Mouse (Mus musculus) ES-E14 (cell line): ENCODE results near the gene Nme7. TPM values are rescaled to one million over a fixed set of nuclear protein-coding genes. Genes with fewer than 3 reads are reported as not detected.

Experiments
- DNase-seq: peaks from one replicate; pipeline ENCODE4 v3.0.0-alpha.2; 2013; ENCODE audit warnings: low read depth, low spot score
- H3K27ac ChIP-seq: 2 replicates; pipeline ENCODE4 v1.5.1; 2012; ENCODE audit warnings: low read depth, mild to moderate bottlenecking, low read length, moderate library complexity, mixed read lengths; ENCODE audit not compliant: poor library complexity, insufficient read depth, severe bottlenecking
- H3K36me3 ChIP-seq: 2 replicates; pipeline ENCODE4 v1.6.1; 2012; ENCODE audit warnings: mild to moderate bottlenecking, low read length, moderate library complexity, mixed read lengths; ENCODE audit not compliant: control insufficient read depth, poor library complexity, insufficient read depth, severe bottlenecking
- H3K4me1 ChIP-seq, 2 experiments: fragments of 150-350 bp in 1 of 2; sonication (generic) in 1 of 2; 2 replicates each; pipeline ENCODE4 v1.6.1; 2012; ENCODE audit warnings: low read length in 2 of 2, mild to moderate bottlenecking in 1 of 2, mixed read lengths in 1 of 2; ENCODE audit not compliant: control insufficient read depth in 2 of 2, insufficient read depth in 2 of 2, poor library complexity in 1 of 2
- H3K4me3 ChIP-seq, 2 experiments: fragments of 150-350 bp in 1 of 2; sonication (generic) in 1 of 2; 2 replicates each; pipeline ENCODE4 v1.5.1; 2012; ENCODE audit warnings: low read length in 2 of 2, low read depth in 1 of 2, mild to moderate bottlenecking in 1 of 2, mixed read lengths in 1 of 2; ENCODE audit not compliant: insufficient read depth in 1 of 2, poor library complexity in 1 of 2, severe bottlenecking in 1 of 2
- H3K9ac ChIP-seq: 2 replicates; pipeline ENCODE4 v1.6.1; 2012; ENCODE audit warnings: low read depth, mild to moderate bottlenecking, low read length, mixed read lengths; ENCODE audit not compliant: poor library complexity, insufficient read depth, severe bottlenecking
- H3K9me3 ChIP-seq: fragments of 150-350 bp; sonication (generic); 2 replicates; pipeline ENCODE4 v1.6.1; 2012; ENCODE audit warnings: low read depth, mild to moderate bottlenecking, low read length; ENCODE audit not compliant: control insufficient read depth, insufficient read depth
- CHD2 ChIP-seq: IDR thresholded peaks from 2 replicates; pipeline ENCODE4 v1.6.1; 2014; ENCODE audit warnings: mild to moderate bottlenecking, low read depth, low read length, inconsistent platforms
- HCFC1 ChIP-seq: IDR thresholded peaks from 2 replicates; pipeline ENCODE4 v1.6.1; 2012; ENCODE audit warnings: low read length, inconsistent platforms, borderline replicate concordance; ENCODE audit not compliant: insufficient read depth
- MAFK ChIP-seq: IDR thresholded peaks from 2 replicates; pipeline ENCODE4 v1.6.1; 2014; ENCODE audit warnings: mild to moderate bottlenecking, low read depth, low read length, inconsistent platforms; ENCODE audit not compliant: insufficient read depth
- ZC3H11A ChIP-seq: IDR thresholded peaks from 2 replicates; pipeline ENCODE4 v1.6.1; 2012; ENCODE audit warnings: low read depth, mild to moderate bottlenecking, inconsistent platforms, low read length, borderline replicate concordance
- ZNF384 ChIP-seq: IDR thresholded peaks from 2 replicates; pipeline ENCODE4 v1.6.1; 2012; ENCODE audit warnings: low read depth, low read length, inconsistent platforms
- in situ Hi-C, 2 experiments: fragments of 600-800 bp; cut with MboI; formaldehyde crosslinking; loops; one replicate each; pipeline ENCODE4 v1.15.1; 2025; ENCODE audit warnings: low sequenced_read_pairs in 2 of 2, inconsistent platforms in 1 of 2; ENCODE audit not compliant: unreplicated experiment in 2 of 2
- total RNA-seq: library from RNA; depleted of rRNA; stranded (reverse); fragments of 300-350 nt; gene quantifications from 2 replicates; pipeline ENCODE4 v1.2.3, GENCODE M21; 2012

Nme7 gene
- total RNA-seq, 1 experiment, result 32.8 TPM

DNA sequence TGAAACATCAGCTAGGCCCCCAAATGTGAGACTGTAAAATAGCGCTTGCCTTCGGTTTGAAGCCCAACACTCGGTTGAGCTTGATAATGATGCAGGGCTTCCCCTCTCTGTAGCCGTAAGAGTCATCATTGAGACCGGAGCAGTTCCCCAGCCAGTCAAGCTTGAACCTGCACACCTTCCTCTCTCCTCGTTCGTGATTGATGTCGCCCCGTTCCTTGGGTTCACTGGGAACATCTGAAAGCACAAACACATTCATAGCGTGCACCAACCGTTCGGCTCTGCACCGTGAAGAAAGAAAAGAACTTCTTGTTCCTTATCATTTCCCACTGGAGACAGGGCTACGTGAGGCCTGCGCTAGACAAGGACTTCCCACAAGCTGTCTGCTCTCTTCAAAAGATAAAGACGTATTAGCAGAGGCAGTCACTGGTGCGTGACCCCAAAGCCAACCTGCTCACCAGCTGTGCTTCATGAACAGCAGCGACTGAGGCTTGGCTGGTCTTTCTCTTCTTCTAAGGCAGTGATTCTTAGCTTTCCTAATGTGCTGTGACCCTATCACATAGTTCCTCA lies 137.6 kb downstream of the Nme7 start:
- Histone ChIP-seq H3K9me3 (no peaks in the 10 kb centered on the region), H3K27ac (no peak overlapping the region), H3K36me3 (peaks cover 66% of the 10 kb centered on the region), H3K4me3 (no peak overlapping the region), H3K9ac (no peak overlapping the region), H3K4me1 (peaks cover 2% of the 10 kb centered on the region in 2 experiments; a peak in 1 of 4 replicates)
- in situ Hi-C loops, result no loop called here
- no peak for DNase-seq
- TF ChIP-seq ZNF384 (no peak), MAFK (no peak), ZC3H11A (no peak), CHD2 (no peak), HCFC1 (no peak)

DNA sequence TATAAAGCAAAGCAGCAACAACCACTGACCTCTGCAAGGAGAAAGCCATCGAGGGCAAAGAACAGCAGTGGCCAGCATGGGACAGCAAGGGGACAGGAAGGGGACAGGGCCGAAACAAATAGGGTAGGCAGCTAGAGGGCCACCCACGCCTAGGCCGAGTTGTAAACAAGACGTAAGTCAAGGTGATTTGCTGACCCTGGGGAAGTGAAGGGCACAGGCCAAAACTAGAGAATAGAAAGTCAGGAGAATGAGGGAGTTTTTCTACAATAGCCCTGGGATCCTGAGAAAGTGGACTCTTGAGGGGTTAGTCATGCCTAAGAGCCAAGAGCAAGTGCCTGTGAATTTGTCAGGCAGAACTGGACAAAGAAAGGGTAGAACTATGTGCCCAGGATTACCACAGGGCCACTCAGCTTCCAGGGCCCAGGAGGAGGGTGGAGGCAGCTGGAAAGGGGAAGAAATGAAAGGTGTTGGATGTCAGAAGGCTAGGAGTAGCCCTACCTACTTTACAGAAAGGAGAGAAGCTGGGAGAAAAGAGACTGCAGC lies 141.8 kb downstream of the Nme7 start:
- DNase-seq, result no peak
- peaks cover 4 to 7% of the 10 kb centered on the region in 2 experiments; a peak in 3 of 4 replicates for H3K4me1 ChIP-seq
- in situ Hi-C loops, result no loop called here
- no peak overlapping the region for H3K4me3 ChIP-seq
- no peaks in the 10 kb centered on the region for H3K9me3 ChIP-seq
- H3K36me3 ChIP-seq, result peaks cover 57% of the 10 kb centered on the region
- TF ChIP-seq HCFC1, result no peak
- TF ChIP-seq MAFK, result no peak
- no peak for TF ChIP-seq ZNF384
- H3K9ac ChIP-seq, result no peak overlapping the region
- no peak overlapping the region for H3K27ac ChIP-seq

DNA sequence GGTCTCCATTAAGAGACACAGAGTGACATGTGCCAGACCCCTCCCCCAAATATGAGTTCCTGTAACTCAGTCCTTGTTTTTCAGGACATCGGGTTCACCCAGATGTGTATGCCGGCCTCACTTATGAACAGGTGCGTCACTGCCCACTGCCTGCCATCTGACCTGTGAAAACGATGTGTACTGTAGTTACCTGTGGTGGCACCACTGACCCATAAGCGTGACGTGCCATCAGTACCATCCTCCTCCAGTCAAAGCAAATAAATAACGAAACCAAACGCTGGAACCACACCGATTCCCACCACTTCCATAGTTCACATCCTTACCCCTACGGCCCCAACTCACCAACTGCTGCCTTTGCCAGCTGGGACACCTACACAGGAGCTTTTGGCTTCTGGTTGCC lies 142.6 kb downstream of the Nme7 start:
- H3K4me3 ChIP-seq, result no peak overlapping the region
- DNase-seq, result no peak
- H3K9me3 ChIP-seq, result no peaks in the 10 kb centered on the region
- peak overlapping the region; percentile 4; the same call in 1 of the 2 replicates for H3K27ac ChIP-seq
- in situ Hi-C loops, result no loop called here
- peaks cover 51% of the 10 kb centered on the region for H3K36me3 ChIP-seq
- no peak overlapping the region for H3K9ac ChIP-seq
- TF ChIP-seq CHD2 (no peak), ZNF384 (no peak)
- H3K4me1 ChIP-seq, result peaks cover 7 to 12% of the 10 kb centered on the region in 2 experiments; a peak in 3 of 4 replicates

DNA sequence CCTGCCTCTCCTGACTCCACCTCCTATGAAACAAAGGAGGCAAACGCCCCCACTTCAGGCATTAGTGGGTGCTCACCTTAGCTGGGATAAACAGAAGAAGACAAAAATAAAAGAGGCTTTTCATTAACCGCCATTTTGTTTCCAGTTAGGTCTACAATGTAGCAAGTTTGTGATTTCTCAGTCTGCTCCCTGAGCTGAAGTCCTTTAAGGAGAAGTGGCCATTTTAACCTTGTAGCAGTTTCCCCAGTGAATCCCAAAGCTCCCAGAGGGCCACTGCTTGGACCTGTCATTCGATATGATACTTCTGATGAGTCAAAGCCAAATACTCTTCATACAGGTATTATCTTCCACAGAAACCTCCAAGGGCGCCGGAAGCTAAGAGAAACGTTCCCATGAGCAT lies 143.6 kb downstream of the Nme7 start:
- Histone ChIP-seq H3K9ac (no peak overlapping the region), H3K9me3 (no peaks in the 10 kb centered on the region), H3K4me3 (no peak overlapping the region), H3K27ac (no peak overlapping the region), H3K36me3 (peaks cover 48% of the 10 kb centered on the region), H3K4me1 (peaks cover 7 to 13% of the 10 kb centered on the region in 2 experiments; a peak in 3 of 4 replicates)
- in situ Hi-C loops, result no loop called here
- DNase-seq, result no peak
- TF ChIP-seq HCFC1 (no peak), ZC3H11A (no peak), ZNF384 (no peak), MAFK (no peak), CHD2 (no peak)

DNA sequence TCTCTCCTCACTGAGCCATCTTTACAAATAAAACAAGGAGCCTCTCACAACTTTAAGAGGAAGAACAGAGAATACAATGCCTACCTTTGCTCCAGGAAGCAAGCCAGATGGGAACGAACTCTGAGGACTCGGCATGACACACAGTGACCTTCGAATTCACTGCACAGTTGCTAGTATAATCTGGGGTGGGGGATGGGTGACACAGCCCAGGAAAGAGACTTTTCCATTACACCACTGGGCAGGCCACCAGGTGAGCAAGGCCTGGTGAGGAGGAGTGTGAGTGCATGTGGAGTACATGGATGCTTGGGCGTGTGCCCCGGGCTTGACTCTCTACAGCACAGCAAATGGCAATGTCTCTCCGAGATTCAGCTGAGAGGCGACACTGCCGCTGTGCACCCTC lies 145.7 kb downstream of the Nme7 start:
- no peaks in the 10 kb centered on the region for H3K9me3 ChIP-seq
- H3K4me3 ChIP-seq, result no peak overlapping the region
- peaks cover 43% of the 10 kb centered on the region for H3K36me3 ChIP-seq
- TF ChIP-seq ZC3H11A, result no peak
- TF ChIP-seq HCFC1, result no peak
- TF ChIP-seq ZNF384, result no peak
- TF ChIP-seq CHD2, result no peak
- TF ChIP-seq MAFK, result no peak
- no peak overlapping the region for H3K27ac ChIP-seq
- in situ Hi-C loops, result no loop called here
- no peak for DNase-seq
- H3K4me1 ChIP-seq, result peaks cover 15 to 21% of the 10 kb centered on the region in 2 experiments
- no peak overlapping the region for H3K9ac ChIP-seq
